Mouse (Mus musculus) heart, embryonic 13.5 days (tissue): ENCODE measurements around the gene Phlda2. TPM values are rescaled to one million over a fixed set of nuclear protein-coding genes. Genes with fewer than 3 reads are reported as not detected.
"Not testable (repeated sequence)": the region's sequence is repeated elsewhere in the genome, so short reads cannot be mapped to it uniquely, and the experiment has no call there.

Experiments used
- ATAC-seq: fragments of 200-750 bp; cut with Nextera tagmentation; 2 replicates; pipeline ENCODE4 v1.8.0; 2017; ENCODE audit warnings: moderate TSS enrichment; ENCODE audit not compliant: insufficient number of reproducible peaks, low FRiP score, low TSS enrichment; ENCODE audit errors: extremely low read depth
- H3K27ac ChIP-seq: fragments of 300-500 bp; sonication (generic); replicated peaks from 2 replicates; pipeline ENCODE4 v1.5.1; 2015; ENCODE audit warnings: moderate library complexity, mild to moderate bottlenecking, inconsistent platforms
- H3K27me3 ChIP-seq: fragments of 300-500 bp; sonication (generic); replicated peaks from 2 replicates; pipeline ENCODE4 v1.6.1; 2015; ENCODE audit warnings: mild to moderate bottlenecking, inconsistent platforms
- H3K36me3 ChIP-seq: fragments of 300-500 bp; sonication (generic); 2 replicates; pipeline ENCODE4 v1.6.1; 2015; ENCODE audit warnings: mild to moderate bottlenecking, inconsistent platforms
- H3K4me1 ChIP-seq: fragments of 300-500 bp; sonication (generic); 2 replicates; pipeline ENCODE4 v1.6.1; 2015; ENCODE audit warnings: inconsistent platforms
- H3K4me2 ChIP-seq: fragments of 300-500 bp; sonication (generic); 2 replicates; pipeline ENCODE4 v1.6.1; 2015; ENCODE audit warnings: inconsistent platforms, mild to moderate bottlenecking, moderate library complexity
- H3K4me3 ChIP-seq: fragments of 300-500 bp; sonication (generic); 2 replicates; pipeline ENCODE4 v1.5.1; 2015; ENCODE audit warnings: moderate library complexity, mild to moderate bottlenecking, inconsistent platforms
- H3K9ac ChIP-seq: fragments of 300-500 bp; sonication (generic); 2 replicates; pipeline ENCODE4 v1.6.1; 2015; ENCODE audit warnings: inconsistent platforms, mild to moderate bottlenecking, moderate library complexity
- H3K9me3 ChIP-seq: fragments of 300-500 bp; sonication (generic); 2 replicates; pipeline ENCODE4 v1.6.1; 2016; ENCODE audit warnings: inconsistent platforms
- WGBS: fragments of 180-500 bp; shearing (Covaris S2); methylation state at CpG from one replicate; pipeline ENCODE4 v1.1.7; 2015; ENCODE audit warnings: mixed read lengths; 5-methylcytosine and 5-hydroxymethylcytosine counted together
- polyA plus RNA-seq: library from polyadenylated mRNA; unstranded; fragments of >200 nt; fragmentation: Nextera tagmentation; extraction: Ambion mirVana; gene quantifications from 2 replicates; pipeline ENCODE4 v1.2.1, GENCODE M21; 2015

Phlda2 gene
- 1.2 and 2.3 TPM in 2 replicates for polyA plus RNA-seq

DNA sequence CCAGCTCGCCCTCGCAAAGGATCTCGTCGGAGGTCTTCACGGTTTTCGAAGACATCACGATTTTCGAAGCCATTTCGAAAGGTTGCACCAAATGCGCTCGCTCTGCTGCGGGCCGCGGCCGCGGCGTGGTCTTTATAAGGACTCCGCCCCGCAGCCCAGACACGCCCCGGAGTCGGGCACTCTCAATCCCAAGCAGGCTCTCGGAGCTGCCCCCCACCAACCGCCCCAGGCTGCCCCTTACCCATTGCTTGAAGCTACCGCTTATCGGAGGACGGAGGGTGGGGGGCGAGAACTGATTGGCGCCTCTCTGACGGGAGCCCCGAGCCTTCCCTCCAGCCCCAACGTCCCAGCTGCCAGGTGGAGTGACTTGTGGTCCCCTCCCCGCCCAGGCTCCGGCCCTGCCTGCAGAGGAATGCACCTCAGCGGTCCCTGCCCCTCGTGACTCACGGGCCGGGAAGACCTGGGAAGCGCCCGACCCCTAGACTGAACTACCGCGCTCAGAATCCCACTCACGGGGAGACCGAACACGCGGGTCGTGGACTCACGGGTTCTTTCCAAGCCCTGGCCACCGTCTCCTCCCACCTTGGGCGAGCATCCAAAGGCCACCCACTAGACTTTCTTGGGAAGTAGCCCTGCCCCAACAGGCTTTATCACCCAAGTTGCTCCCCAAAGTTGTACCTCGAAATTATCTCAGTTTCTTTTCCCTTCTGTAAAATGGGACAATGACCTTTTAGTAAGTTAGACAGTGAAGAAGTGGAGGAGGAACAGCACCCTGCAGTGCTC lies at the start of gene Phlda2:
TSS of gene Phlda2 (minus strand) at position 733 of the 783 bp plus-strand sequence.
- no peak for ATAC-seq
- peaks cover 18% of the 10 kb centered on the region for H3K4me1 ChIP-seq
- H3K4me2 ChIP-seq, result peak within 1 kb of the TSS; percentile 94

GRCm38 (mm10) chr7:143549588-143550220 lies 46.8 kb upstream of the Phlda2 start:
- Histone ChIP-seq H3K4me3 (peak overlapping the region; percentile 80), H3K36me3 (peaks cover 19% of the 10 kb centered on the region), H3K9ac (peak overlapping the region; percentile 87), H3K4me2 (peak overlapping the region; percentile 77), H3K4me1 (peaks cover 36% of the 10 kb centered on the region), H3K27ac (peak overlapping the region; percentile 88), H3K9me3 (no peaks in the 10 kb centered on the region), H3K27me3 (no peaks in the 10 kb centered on the region)
- 23% methylated on average over 2 of the region's 2 CpGs for WGBS
- ATAC-seq, result no peak

More for the DNA sequence above, at the start of gene Phlda2:
- Histone ChIP-seq H3K9me3 (no peaks in the 10 kb centered on the region), H3K27ac (no peak within 1 kb of the TSS), H3K27me3 (peaks cover 80% of the 10 kb centered on the region), H3K36me3 (no peaks in the 10 kb centered on the region), H3K9ac (peak within 1 kb of the TSS; percentile 11), H3K4me3 (peak within 1 kb of the TSS; percentile 61)
- 3% methylated on average over 51 of the region's 51 CpGs for WGBS

- no peaks in the 10 kb centered on the region for H3K9me3 ChIP-seq
- peak within 1 kb of the TSS; percentile 94 for H3K27ac ChIP-seq
- H3K27me3 ChIP-seq, result no peaks in the 10 kb centered on the region
- peak within 1 kb of the TSS; percentile 80 for H3K4me3 ChIP-seq
- peak within 1 kb of the TSS; percentile 93 for H3K9ac ChIP-seq
- peak within 1 kb of the TSS; percentile 90 for H3K4me2 ChIP-seq
- H3K36me3 ChIP-seq, result peaks cover 17% of the 10 kb centered on the region
- ATAC-seq, result peak; percentile 100
- WGBS, result under 1% methylated on average over 43 of the region's 43 CpGs
- H3K4me1 ChIP-seq, result peaks cover 38% of the 10 kb centered on the region
Measured at GRCm38 (mm10) chr7:143548976-143549457, 46.1 kb upstream of the Phlda2 start, which contains the start of gene Nap1l4. Gene Nap1l4 (minus strand): TSS chr7:143549106.

- peak overlapping the region; percentile 94 for H3K27ac ChIP-seq
- H3K4me1 ChIP-seq, result peaks cover 44% of the 10 kb centered on the region
- peak; percentile 74 for ATAC-seq
- peaks cover 13% of the 10 kb centered on the region for H3K36me3 ChIP-seq
- peak overlapping the region; percentile 90 for H3K4me2 ChIP-seq
- H3K9me3 ChIP-seq, result no peaks in the 10 kb centered on the region
- peak overlapping the region; percentile 93 for H3K9ac ChIP-seq
- H3K4me3 ChIP-seq, result peak overlapping the region; percentile 80
- whole genome bisulfite sequencing, result under 1% methylated on average over 57 of the region's 63 CpGs
- H3K27me3 ChIP-seq, result no peaks in the 10 kb centered on the region
Measured at GRCm38 (mm10) chr7:143548231-143548961, 45.4 kb upstream of the Phlda2 start.

GRCm38 (mm10) chr7:143546554-143546953 lies 43.6 kb upstream of the Phlda2 start:
- H3K9me3 ChIP-seq, result no peaks in the 10 kb centered on the region
- H3K4me2 ChIP-seq, result peak overlapping the region; percentile 90
- no peaks in the 10 kb centered on the region for H3K27me3 ChIP-seq
- no peak for ATAC-seq
- no peak overlapping the region for H3K27ac ChIP-seq
- H3K4me3 ChIP-seq, result peak overlapping the region; percentile 4; the same call in 1 of the 2 replicates
- H3K4me1 ChIP-seq, result peaks cover 62% of the 10 kb centered on the region
- H3K9ac ChIP-seq, result peak overlapping the region; percentile 56
- peaks cover 13% of the 10 kb centered on the region for H3K36me3 ChIP-seq
- WGBS, result 67% methylated on average over 2 of the region's 2 CpGs

DNA sequence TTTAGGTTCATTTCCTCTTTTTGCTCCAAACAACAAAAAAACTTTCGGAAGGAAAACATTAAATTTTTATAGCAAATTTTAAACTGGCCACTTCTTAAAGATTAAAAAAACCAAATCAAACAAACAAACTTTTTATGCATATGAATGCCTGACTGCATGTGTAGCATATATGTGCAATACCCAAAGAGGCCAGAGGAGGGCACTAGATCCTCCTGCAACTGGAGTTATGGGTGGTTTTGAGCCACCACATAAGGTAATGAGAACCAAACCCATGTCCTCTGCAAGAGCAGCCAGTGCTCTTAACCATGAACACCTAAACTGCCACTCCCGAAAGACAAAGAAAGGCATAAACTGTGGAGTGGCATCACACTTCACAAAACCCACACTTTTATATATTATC lies 41.4 kb upstream of the Phlda2 start:
- H3K9ac ChIP-seq, result no peak overlapping the region
- H3K9me3 ChIP-seq, result no peaks in the 10 kb centered on the region
- no peak for ATAC-seq
- H3K27ac ChIP-seq, result no peak overlapping the region
- H3K27me3 ChIP-seq, result no peaks in the 10 kb centered on the region
- no peak overlapping the region for H3K4me3 ChIP-seq
- 82% methylated on average over 2 of the region's 2 CpGs for WGBS
- H3K4me1 ChIP-seq, result peaks cover 71% of the 10 kb centered on the region
- no peak overlapping the region for H3K4me2 ChIP-seq
- H3K36me3 ChIP-seq, result peaks cover 30% of the 10 kb centered on the region

DNA sequence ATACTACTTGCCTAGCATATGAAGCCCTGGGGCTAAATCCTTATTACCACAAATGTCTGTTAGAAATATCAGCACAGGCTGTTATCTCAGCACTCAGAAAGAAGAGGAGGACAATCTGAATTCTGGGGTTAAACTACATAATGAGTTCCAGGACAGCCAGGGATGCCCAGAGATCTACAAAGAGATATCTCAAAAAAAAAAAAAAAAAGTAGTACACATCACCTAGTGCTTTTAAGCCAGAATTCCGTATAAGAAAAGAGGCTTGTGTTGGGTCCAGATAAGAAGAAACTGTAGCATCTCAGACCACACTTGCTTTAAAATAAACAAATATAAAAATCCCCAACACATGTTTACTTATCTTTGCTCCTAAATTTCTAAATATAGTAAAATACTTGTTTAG lies 35.7 kb upstream of the Phlda2 start:
- no peak overlapping the region for H3K4me3 ChIP-seq
- H3K9me3 ChIP-seq, result no peaks in the 10 kb centered on the region
- H3K27ac ChIP-seq, result no peak overlapping the region
- H3K4me2 ChIP-seq, result no peak overlapping the region
- peaks cover 36% of the 10 kb centered on the region for H3K4me1 ChIP-seq
- peaks cover 72% of the 10 kb centered on the region for H3K36me3 ChIP-seq
- no peak overlapping the region for H3K9ac ChIP-seq
- no peaks in the 10 kb centered on the region for H3K27me3 ChIP-seq
- 48% methylated on average over 1 of the region's 1 CpGs for WGBS
- no peak for ATAC-seq

GRCm38 (mm10) chr7:143538229-143538628 lies 35.3 kb upstream of the Phlda2 start:
- Histone ChIP-seq H3K36me3 (peaks cover 77% of the 10 kb centered on the region), H3K4me1 (peaks cover 31% of the 10 kb centered on the region)
- not testable (repeated sequence) for ATAC-seq, H3K27me3 ChIP-seq, H3K4me3 ChIP-seq, H3K9ac ChIP-seq, H3K27ac ChIP-seq, H3K9me3 ChIP-seq, H3K4me2 ChIP-seq
- WGBS, result 62% methylated on average over 6 of the region's 6 CpGs

- Histone ChIP-seq H3K27me3 (no peaks in the 10 kb centered on the region), H3K27ac (no peak overlapping the region), H3K9me3 (no peaks in the 10 kb centered on the region), H3K9ac (no peak overlapping the region), H3K4me3 (no peak overlapping the region), H3K4me1 (peaks cover 20% of the 10 kb centered on the region), H3K4me2 (no peak overlapping the region), H3K36me3 (peaks cover 97% of the 10 kb centered on the region)
- ATAC-seq, result no peak
- WGBS, result 83% methylated on average over 3 of the region's 3 CpGs
Measured at GRCm38 (mm10) chr7:143536251-143536650, 33.3 kb upstream of the Phlda2 start.

DNA sequence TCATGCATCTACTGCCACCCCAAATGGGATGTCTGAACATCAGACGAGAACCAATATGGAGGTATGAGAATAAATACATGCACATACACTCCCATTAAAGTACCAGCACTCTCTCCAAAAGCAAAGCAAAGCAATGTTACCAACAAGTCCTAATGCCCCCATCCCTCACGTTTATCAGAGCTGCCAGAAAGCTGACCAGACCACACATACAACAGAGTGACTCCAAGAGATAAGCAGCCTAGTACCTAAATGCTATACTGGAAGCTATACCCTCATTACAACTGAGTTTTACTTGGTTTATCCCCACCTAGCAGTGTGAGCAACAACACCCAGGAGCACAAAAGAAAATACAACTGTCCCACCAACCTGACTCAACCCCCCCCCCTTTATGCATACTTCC lies 30.3 kb upstream of the Phlda2 start:
- Histone ChIP-seq H3K4me2 (no peak overlapping the region), H3K9ac (no peak overlapping the region), H3K27ac (no peak overlapping the region), H3K27me3 (no peaks in the 10 kb centered on the region), H3K9me3 (no peaks in the 10 kb centered on the region), H3K36me3 (peaks cover 100% of the 10 kb centered on the region), H3K4me1 (peaks cover 6% of the 10 kb centered on the region), H3K4me3 (no peak overlapping the region)
- WGBS, result 72% methylated on average over 2 of the region's 2 CpGs
- ATAC-seq, result no peak

DNA sequence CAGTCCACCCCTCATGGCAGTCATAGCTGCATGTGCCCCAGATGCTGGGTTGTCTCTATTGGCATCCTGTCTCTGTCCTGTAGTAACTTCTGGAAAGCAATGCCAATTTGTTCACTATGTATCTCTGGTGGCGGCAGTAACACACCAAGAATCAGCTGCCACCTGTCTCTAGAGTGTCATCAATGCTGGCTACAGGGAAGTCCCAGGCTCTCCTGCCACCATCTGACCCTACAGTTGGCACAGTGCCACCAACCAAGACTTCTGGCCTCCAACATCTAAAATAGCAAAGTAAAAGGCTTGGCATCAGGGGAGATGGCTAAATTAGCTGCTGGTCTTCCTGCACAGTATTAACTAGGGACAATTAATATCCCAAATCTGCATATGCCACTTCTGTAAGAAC lies 29.5 kb upstream of the Phlda2 start:
- 71% methylated on average over 1 of the region's 1 CpGs for whole genome bisulfite sequencing
- peaks cover 6% of the 10 kb centered on the region for H3K4me1 ChIP-seq
- no peak for ATAC-seq

More for the DNA sequence above, 29.5 kb upstream of the Phlda2 start:
- Histone ChIP-seq H3K4me2 (no peak overlapping the region), H3K9ac (no peak overlapping the region), H3K36me3 (peaks cover 100% of the 10 kb centered on the region), H3K9me3 (no peaks in the 10 kb centered on the region), H3K4me3 (no peak overlapping the region), H3K27ac (no peak overlapping the region), H3K27me3 (no peaks in the 10 kb centered on the region)
